Mouse (Mus musculus): ENCODE measurements around the gene Opn4. TPM values are rescaled to one million over a fixed set of nuclear protein-coding genes. Genes with fewer than 3 reads are reported as not detected.

Opn4 gene
- polyA plus RNA-seq, 1 experiment: not detected

DNA sequence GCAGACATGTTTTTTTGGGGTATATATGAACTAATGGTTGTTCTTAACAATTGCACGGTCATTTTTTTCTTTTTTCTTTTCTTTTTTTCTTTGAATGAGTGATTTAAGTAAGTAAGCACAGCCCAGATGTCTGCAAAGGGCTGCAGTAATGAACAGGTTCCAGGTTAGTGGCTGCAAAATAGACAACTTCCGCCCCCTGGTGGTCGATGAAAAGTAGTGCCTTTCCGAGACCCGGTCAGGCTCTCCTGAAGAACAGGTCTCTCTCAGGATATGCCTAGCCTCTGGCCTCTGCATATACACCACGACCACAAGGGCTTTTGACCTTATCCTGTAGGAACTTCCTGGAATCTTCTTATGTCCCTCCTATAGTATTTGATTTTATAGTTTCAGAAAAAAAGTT lies 29.6 kb downstream of the Opn4 start:
- Histone ChIP-seq H3K4me3 (ENCODE audit: insufficient read depth, low read depth, low read length) (no peak overlapping the region), H3K27ac (ENCODE audit: insufficient read depth, low read depth, low read length) (no peak overlapping the region), H3K4me1 (ENCODE audit: control insufficient read depth, insufficient read depth, low read length) (peaks cover 20% of the 10 kb centered on the region)
- TF ChIP-seq CTCF (IDR thresholded peaks at IDR 0.05; ENCODE audit: insufficient read depth, low read depth, low read length) (peak; percentile 56), POLR2A (IDR thresholded peaks at IDR 0.05; ENCODE audit: insufficient read depth, low read depth, low read length) (no peak)
- 1% methylated on average over 6 of the region's 6 CpGs for WGBS

GRCm38 (mm10) chr14:34569534-34570194 lies 30.3 kb downstream of the Opn4 start:
- 38% methylated on average over 27 of the region's 27 CpGs for WGBS
- no peak for TF ChIP-seq CTCF (IDR thresholded peaks at IDR 0.05; ENCODE audit: insufficient read depth, low read depth, low read length)
- TF ChIP-seq POLR2A (IDR thresholded peaks at IDR 0.05; ENCODE audit: insufficient read depth, low read depth, low read length): no peak

DNA sequence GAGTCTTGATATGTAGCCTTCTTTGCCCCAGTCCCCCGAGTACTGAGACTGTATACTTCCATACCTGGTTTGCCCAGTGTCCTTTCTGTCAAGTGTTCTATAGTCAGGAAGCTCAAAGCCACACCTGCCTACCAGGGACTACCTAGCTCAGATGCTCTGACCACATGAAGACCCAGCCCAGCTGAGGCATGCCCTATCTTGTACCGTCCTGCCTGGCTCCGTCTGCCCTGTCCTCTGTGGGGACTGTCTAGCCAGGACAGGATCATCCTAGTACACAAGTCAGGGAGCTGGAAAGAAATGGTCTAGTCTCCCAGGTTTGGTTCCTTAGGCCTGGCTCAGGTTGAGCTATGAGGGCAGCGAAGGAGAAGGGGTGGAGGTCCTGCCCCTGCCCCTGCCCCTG lies 31.3 kb downstream of the Opn4 start:
- 87% methylated on average over 4 of the region's 4 CpGs for WGBS
- H3K4me1 ChIP-seq (ENCODE audit: control insufficient read depth, insufficient read depth, low read length): peaks cover 22% of the 10 kb centered on the region
- H3K4me3 ChIP-seq (ENCODE audit: insufficient read depth, low read depth, low read length): no peak overlapping the region
- TF ChIP-seq POLR2A (IDR thresholded peaks at IDR 0.05; ENCODE audit: insufficient read depth, low read depth, low read length) (no peak), CTCF (IDR thresholded peaks at IDR 0.05; ENCODE audit: insufficient read depth, low read depth, low read length) (no peak)
- no peak overlapping the region for H3K27ac ChIP-seq (ENCODE audit: insufficient read depth, low read depth, low read length)

More at GRCm38 (mm10) chr14:34569534-34570194, 30.3 kb downstream of the Opn4 start:
- peaks cover 21% of the 10 kb centered on the region for H3K4me1 ChIP-seq (ENCODE audit: control insufficient read depth, insufficient read depth, low read length)
- H3K4me3 ChIP-seq (ENCODE audit: insufficient read depth, low read depth, low read length): peak overlapping the region; percentile 41
- H3K27ac ChIP-seq (ENCODE audit: insufficient read depth, low read depth, low read length): no peak overlapping the region

GRCm38 (mm10) chr14:34567697-34568096 lies 32.2 kb downstream of the Opn4 start:
- peaks cover 22% of the 10 kb centered on the region for H3K4me1 ChIP-seq (ENCODE audit: control insufficient read depth, insufficient read depth, low read length)
- WGBS: 62% methylated on average over 5 of the region's 5 CpGs
- no peak for TF ChIP-seq POLR2A (IDR thresholded peaks at IDR 0.05; ENCODE audit: insufficient read depth, low read depth, low read length)
- TF ChIP-seq CTCF (IDR thresholded peaks at IDR 0.05; ENCODE audit: insufficient read depth, low read depth, low read length): no peak
- no peak overlapping the region for H3K4me3 ChIP-seq (ENCODE audit: insufficient read depth, low read depth, low read length)
- no peak overlapping the region for H3K27ac ChIP-seq (ENCODE audit: insufficient read depth, low read depth, low read length)

DNA sequence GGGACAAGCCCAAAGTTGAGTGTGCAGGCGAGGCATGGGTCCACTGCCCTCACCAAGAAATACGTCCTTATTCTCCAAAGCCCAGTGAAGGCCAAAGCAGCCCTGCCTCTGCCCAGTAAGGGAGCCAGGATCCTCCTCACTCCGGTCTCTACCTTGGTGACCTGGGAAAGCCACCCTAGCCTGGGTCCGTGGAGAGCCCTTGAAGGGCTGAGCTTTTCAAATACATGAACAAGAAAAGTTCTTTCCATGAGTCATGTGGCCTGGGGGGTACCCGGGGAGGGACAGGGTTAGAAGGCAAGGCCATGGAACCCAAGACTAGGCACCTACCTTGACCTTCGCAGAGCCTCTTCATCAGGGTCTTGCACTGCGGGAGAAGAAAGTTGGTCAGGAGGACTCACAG lies 33.4 kb downstream of the Opn4 start:
- TF ChIP-seq POLR2A (IDR thresholded peaks at IDR 0.05; ENCODE audit: insufficient read depth, low read depth, low read length): no peak
- TF ChIP-seq CTCF (IDR thresholded peaks at IDR 0.05; ENCODE audit: insufficient read depth, low read depth, low read length): no peak
- Histone ChIP-seq H3K27ac (ENCODE audit: insufficient read depth, low read depth, low read length) (no peak overlapping the region), H3K4me3 (ENCODE audit: insufficient read depth, low read depth, low read length) (no peak overlapping the region), H3K4me1 (ENCODE audit: control insufficient read depth, insufficient read depth, low read length) (peaks cover 24% of the 10 kb centered on the region)
- 96% methylated on average over 7 of the region's 7 CpGs for WGBS

- Histone ChIP-seq H3K27ac (ENCODE audit: insufficient read depth, low read depth, low read length) (no peak overlapping the region), H3K4me1 (ENCODE audit: control insufficient read depth, insufficient read depth, low read length) (peaks cover 24% of the 10 kb centered on the region), H3K4me3 (ENCODE audit: insufficient read depth, low read depth, low read length) (no peak overlapping the region)
- no peak for TF ChIP-seq CTCF (IDR thresholded peaks at IDR 0.05; ENCODE audit: insufficient read depth, low read depth, low read length)
- no peak for TF ChIP-seq POLR2A (IDR thresholded peaks at IDR 0.05; ENCODE audit: insufficient read depth, low read depth, low read length)
- 61% methylated on average over 17 of the region's 17 CpGs for WGBS
Measured at GRCm38 (mm10) chr14:34565711-34566110, 34.2 kb downstream of the Opn4 start.

DNA sequence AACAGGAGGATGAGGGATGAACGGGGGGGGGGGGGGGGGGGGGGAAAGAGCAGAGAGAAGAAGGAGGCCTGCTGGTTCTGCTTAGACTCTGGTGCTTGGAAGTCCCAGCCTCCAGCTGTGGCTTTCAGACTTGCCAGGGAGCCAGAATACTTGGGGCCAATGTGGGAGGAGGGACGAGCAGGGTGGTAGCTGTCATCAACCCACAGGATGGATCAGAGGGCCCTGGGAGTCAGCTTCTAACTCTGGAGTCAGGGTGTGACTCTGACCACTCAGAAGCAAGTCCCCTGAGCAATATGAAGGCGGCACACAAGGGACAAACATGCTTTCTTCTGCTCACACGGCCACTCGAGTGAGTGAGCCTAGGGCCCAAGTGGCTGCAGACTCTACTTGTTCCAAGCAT lies 35.3 kb downstream of the Opn4 start:
- peaks cover 24% of the 10 kb centered on the region for H3K4me1 ChIP-seq (ENCODE audit: control insufficient read depth, insufficient read depth, low read length)
- 74% methylated on average over 5 of the region's 5 CpGs for WGBS
- no peak overlapping the region for H3K27ac ChIP-seq (ENCODE audit: insufficient read depth, low read depth, low read length)
- TF ChIP-seq POLR2A (IDR thresholded peaks at IDR 0.05; ENCODE audit: insufficient read depth, low read depth, low read length) (no peak), CTCF (IDR thresholded peaks at IDR 0.05; ENCODE audit: insufficient read depth, low read depth, low read length) (no peak)
- no peak overlapping the region for H3K4me3 ChIP-seq (ENCODE audit: insufficient read depth, low read depth, low read length)

GRCm38 (mm10) chr14:34562393-34562792 lies 37.5 kb downstream of the Opn4 start:
- no peak for TF ChIP-seq POLR2A (IDR thresholded peaks at IDR 0.05; ENCODE audit: insufficient read depth, low read depth, low read length)
- no peak for TF ChIP-seq CTCF (IDR thresholded peaks at IDR 0.05; ENCODE audit: insufficient read depth, low read depth, low read length)
- 24% methylated on average over 2 of the region's 2 CpGs for WGBS
- Histone ChIP-seq H3K4me3 (ENCODE audit: insufficient read depth, low read depth, low read length) (no peak overlapping the region), H3K27ac (ENCODE audit: insufficient read depth, low read depth, low read length) (no peak overlapping the region), H3K4me1 (ENCODE audit: control insufficient read depth, insufficient read depth, low read length) (peaks cover 24% of the 10 kb centered on the region)

GRCm38 (mm10) chr14:34561647-34562046 lies 38.3 kb downstream of the Opn4 start:
- Histone ChIP-seq H3K27ac (ENCODE audit: insufficient read depth, low read depth, low read length) (no peak overlapping the region), H3K4me1 (ENCODE audit: control insufficient read depth, insufficient read depth, low read length) (peaks cover 24% of the 10 kb centered on the region), H3K4me3 (ENCODE audit: insufficient read depth, low read depth, low read length) (no peak overlapping the region)
- 96% methylated on average over 8 of the region's 8 CpGs for WGBS
- TF ChIP-seq CTCF (IDR thresholded peaks at IDR 0.05; ENCODE audit: insufficient read depth, low read depth, low read length): no peak
